Mouse (Mus musculus): ENCODE measurements at regions not wholly inside any gene's neighbourhood (a gene's known extent, or its start where the extent isn't known, plus 50 kb on each side); places are given as distances from the start of the nearest gene placed in this dataset. TPM values are rescaled to one million over a fixed set of nuclear protein-coding genes. Genes with fewer than 3 reads are reported as not detected.

DNA sequence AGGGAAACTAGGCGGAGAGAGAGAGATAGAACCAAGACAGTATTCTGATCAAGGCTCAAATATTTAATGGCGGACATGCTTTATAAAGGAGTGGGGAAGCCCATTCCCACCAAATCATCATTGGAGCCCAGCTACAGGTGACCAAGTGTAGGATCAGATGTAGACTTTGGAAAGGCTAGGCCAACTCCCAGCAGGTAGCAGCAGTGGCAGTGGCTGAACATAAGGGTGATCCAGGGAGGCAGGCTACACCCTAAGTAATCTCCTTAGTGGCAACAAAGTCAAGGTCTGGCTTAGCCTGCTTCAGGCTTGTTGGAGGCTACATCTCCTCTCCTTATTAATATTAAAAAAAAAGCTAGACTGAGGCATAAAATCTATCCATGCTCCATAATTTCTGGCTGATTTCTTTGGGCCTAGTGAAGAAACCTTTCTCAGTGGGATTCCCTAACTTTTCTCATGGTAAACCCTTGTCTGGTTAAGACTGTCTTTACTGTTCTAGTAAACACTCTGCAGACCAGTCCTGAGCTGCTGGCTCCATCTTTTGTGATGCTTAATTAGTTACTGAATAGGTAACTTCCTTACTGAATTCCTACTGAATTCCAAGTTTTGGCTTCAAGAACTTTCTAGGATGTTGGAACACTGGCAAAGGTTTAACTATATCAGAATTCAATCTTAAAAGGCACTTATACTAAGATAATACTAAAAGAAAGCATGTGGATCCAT lies 421.7 kb upstream of the Pabpc4l start:
- TF ChIP-seq CTCF (IDR thresholded peaks at IDR 0.05; ENCODE audit: low read depth) = no peak
- DNase-seq (ENCODE audit: low spot score) (no peak), ATAC-seq (replicated peaks; ENCODE audit: low FRiP score, low read depth) (no peak)
- Histone ChIP-seq H3K27ac (no peak overlapping the region), H3K4me2 (ENCODE audit: low read length) (no peak overlapping the region), H3K36me3 (ENCODE audit: insufficient read depth, low read length) (no peaks in the 10 kb centered on the region), H3K27me3 (ENCODE audit: insufficient read depth, low read length) (no peaks in the 10 kb centered on the region), H3K4me3 (replicated peaks; ENCODE audit: low read depth, low read length) (no peak overlapping the region), H3K9me3 (replicated peaks; ENCODE audit: low read length) (no peaks in the 10 kb centered on the region), H3K4me1 (replicated peaks; ENCODE audit: insufficient read depth, low read length) (no peaks in the 10 kb centered on the region), H3K9ac (ENCODE audit: low read depth, low read length) (no peak overlapping the region)
- WGBS = 81% methylated on average over 2 of the region's 2 CpGs

DNA sequence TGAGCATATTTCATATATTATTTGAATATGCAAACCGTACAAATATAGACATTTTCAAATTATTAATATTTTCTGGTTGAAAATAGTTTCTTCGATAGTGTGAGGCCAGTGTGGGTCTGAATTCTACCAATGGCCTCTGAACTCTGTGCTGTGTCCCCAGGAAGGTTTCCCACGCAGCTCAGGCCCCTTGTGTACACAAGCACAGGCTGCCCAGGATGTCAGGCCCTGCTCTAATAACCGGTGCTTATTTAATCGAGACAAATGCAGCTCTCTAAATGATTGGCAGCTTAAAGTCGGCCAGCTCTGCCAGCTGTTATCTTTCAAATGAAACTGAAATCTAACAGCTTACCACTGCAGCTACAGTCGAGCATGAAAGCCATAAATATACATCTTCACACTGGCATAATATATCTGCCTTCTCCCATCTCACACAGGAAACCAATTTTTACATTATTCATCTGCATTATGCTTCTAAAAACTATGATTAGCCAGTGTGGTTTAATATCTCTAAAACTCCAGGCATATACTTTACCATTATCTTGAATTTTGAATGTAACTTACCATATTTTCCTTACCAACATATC lies 400.5 kb upstream of the Pabpc4l start:
- H3K4me3 ChIP-seq (replicated peaks; ENCODE audit: low read depth, low read length) = no peak overlapping the region
- no peak for TF ChIP-seq CTCF (IDR thresholded peaks at IDR 0.05; ENCODE audit: low read depth)
- H3K36me3 ChIP-seq (ENCODE audit: insufficient read depth, low read length) = no peaks in the 10 kb centered on the region
- no peaks in the 10 kb centered on the region for H3K9me3 ChIP-seq (replicated peaks; ENCODE audit: low read length)
- no peak for ATAC-seq (replicated peaks; ENCODE audit: low FRiP score, low read depth)
- no peaks in the 10 kb centered on the region for H3K27me3 ChIP-seq (ENCODE audit: insufficient read depth, low read length)
- H3K4me1 ChIP-seq (replicated peaks; ENCODE audit: insufficient read depth, low read length) = no peaks in the 10 kb centered on the region
- H3K4me2 ChIP-seq (ENCODE audit: low read length) = no peak overlapping the region
- no peak overlapping the region for H3K27ac ChIP-seq
- no peak overlapping the region for H3K9ac ChIP-seq (ENCODE audit: low read depth, low read length)
- WGBS = 46% methylated on average over 7 of the region's 7 CpGs
- DNase-seq (ENCODE audit: low spot score) = no peak

DNA sequence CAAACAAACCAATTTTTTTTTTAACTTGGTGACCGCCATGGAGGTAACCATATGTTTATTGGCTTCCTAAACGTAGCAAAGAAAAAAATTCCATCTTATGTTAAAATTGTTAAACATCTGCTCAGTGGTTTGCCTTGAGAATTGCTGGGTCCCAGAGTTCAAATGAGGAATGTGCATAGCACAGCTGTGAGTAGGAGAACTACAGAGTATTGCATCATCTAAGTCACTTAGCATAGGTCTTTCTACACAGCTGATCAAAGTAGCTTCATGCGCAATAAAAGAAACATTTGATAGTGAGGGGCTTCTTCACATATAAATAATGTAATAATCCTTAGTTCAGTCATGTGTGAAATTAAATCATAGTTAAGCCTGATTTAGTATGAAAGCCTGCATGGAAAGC lies 380.7 kb upstream of the Pabpc4l start:
- Histone ChIP-seq H3K27me3 (ENCODE audit: insufficient read depth, low read length) (no peaks in the 10 kb centered on the region), H3K9ac (ENCODE audit: low read depth, low read length) (no peak overlapping the region), H3K4me3 (replicated peaks; ENCODE audit: low read depth, low read length) (no peak overlapping the region), H3K4me1 (replicated peaks; ENCODE audit: insufficient read depth, low read length) (no peaks in the 10 kb centered on the region), H3K9me3 (replicated peaks; ENCODE audit: low read length) (no peaks in the 10 kb centered on the region), H3K27ac (no peak overlapping the region), H3K4me2 (ENCODE audit: low read length) (no peak overlapping the region), H3K36me3 (ENCODE audit: insufficient read depth, low read length) (no peaks in the 10 kb centered on the region)
- no peak for TF ChIP-seq CTCF (IDR thresholded peaks at IDR 0.05; ENCODE audit: low read depth)
- ATAC-seq (replicated peaks; ENCODE audit: low FRiP score, low read depth) (no peak), DNase-seq (ENCODE audit: low spot score) (no peak)
- WGBS = 84% methylated on average over 3 of the region's 3 CpGs

Small RNA genes in the stretch of these regions (microRNA-seq; reads per million reads assigned to microRNA genes)
- not detected for gene Mir6379
